ENCODE assay signal across 9 mouse cellular contexts in the genomic region with DNA sequence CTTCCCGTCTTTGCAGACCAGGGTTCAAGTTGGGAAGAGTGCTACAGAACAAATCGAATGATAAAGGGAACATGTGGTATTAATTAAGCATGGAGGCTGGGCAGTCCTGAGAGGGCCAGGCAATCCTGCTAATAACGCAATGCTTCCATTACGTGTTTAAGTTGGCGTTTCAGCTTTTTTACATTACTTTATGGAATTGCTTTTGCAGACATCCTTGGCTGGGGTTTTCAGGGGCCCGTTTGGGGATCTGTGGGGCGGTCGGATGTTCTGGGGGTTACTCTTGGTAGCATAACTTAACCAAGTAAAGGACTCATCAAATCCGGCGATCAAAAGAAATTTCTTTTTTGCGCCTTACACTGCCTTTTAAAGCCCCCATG.
A peak's percentile ranks its signal among the peaks of the same experiment; 100 is the strongest.
DNase-seq lines count a peak whose midpoint lies in the region; ATAC-seq and TF ChIP-seq lines count a peak whose summit lies in the region.
"Had no signal": no experiment of that assay in that cellular context is flagged by ENCODE, and none has a peak within 500 bp of the region (broad histone marks: within the 10 kb centered on the region; RNA-seq: fewer than 3 reads in every experiment).

No protein-coding gene starts in this region.

- H3K9ac ChIP-seq in heart, embryonic 14.5 days (ENCODE audit: low read length): peak overlapping the region; percentile 99
- H3K9ac ChIP-seq in embryonic facial prominence, embryonic 11.5 days (replicated peaks; ENCODE audit: low read length): peak overlapping the region; percentile 98; the same call in 1 of the 2 replicates
- peak overlapping the region; percentile 91 for H3K9ac ChIP-seq in hindbrain, postnatal 0 days (replicated peaks; ENCODE audit: low read length)
- peak overlapping the region; percentile 81 for H3K9ac ChIP-seq in midbrain, postnatal 0 days (replicated peaks; ENCODE audit: low read length, poor library complexity, severe bottlenecking)

- peak overlapping the region; percentile 88 to 97 for H3K4me3 ChIP-seq in heart, embryonic 14.5 days (ENCODE audit: control insufficient read depth in 1 of 2, insufficient read depth in 1 of 2, low read depth in 1 of 2, low read length in 2 of 2)
- H3K4me3 ChIP-seq in embryonic facial prominence, embryonic 11.5 days (ENCODE audit: low read depth, low read length): peak overlapping the region; percentile 93
- peak overlapping the region; percentile 96 for H3K4me3 ChIP-seq in hindbrain, postnatal 0 days (ENCODE audit: low read length)
- H3K4me3 ChIP-seq in midbrain, postnatal 0 days (ENCODE audit: low read depth, low read length): peak overlapping the region; percentile 99

- 5% methylated on average over 11 of the region's 11 CpGs for WGBS in heart, embryonic 14.5 days
- 6% methylated on average over 11 of the region's 11 CpGs for WGBS in embryonic facial prominence, embryonic 11.5 days
- 9% methylated on average over 11 of the region's 11 CpGs for WGBS in hindbrain, postnatal 0 days
- WGBS in midbrain, postnatal 0 days: 4% methylated on average over 11 of the region's 11 CpGs

- no peak for TF ChIP-seq CTCF in hindbrain, postnatal 0 days (IDR thresholded peaks at IDR 0.05; ENCODE audit: low read depth)
- TF ChIP-seq CTCF in midbrain, postnatal 0 days (IDR thresholded peaks at IDR 0.05): no peak

- H3K27me3 ChIP-seq in heart, embryonic 14.5 days (ENCODE audit: control insufficient read depth, insufficient read depth, low read length): no peaks in the 10 kb centered on the region
- H3K27me3 ChIP-seq in embryonic facial prominence, embryonic 11.5 days (ENCODE audit: control insufficient read depth, insufficient read depth, low read length): no peaks in the 10 kb centered on the region
- no peaks in the 10 kb centered on the region for H3K27me3 ChIP-seq in hindbrain, postnatal 0 days (ENCODE audit: insufficient read depth, low read length)
- H3K27me3 ChIP-seq in midbrain, postnatal 0 days (ENCODE audit: insufficient read depth, low read length): no peaks in the 10 kb centered on the region

- peak overlapping the region; percentile 72 for H3K4me2 ChIP-seq in heart, embryonic 14.5 days (ENCODE audit: low read length)
- peak overlapping the region; percentile 89 for H3K4me2 ChIP-seq in embryonic facial prominence, embryonic 11.5 days (ENCODE audit: low read depth, low read length)
- peak overlapping the region; percentile 88 for H3K4me2 ChIP-seq in hindbrain, postnatal 0 days (ENCODE audit: low read depth, low read length)
- H3K4me2 ChIP-seq in midbrain, postnatal 0 days (ENCODE audit: low read depth, low read length, poor library complexity, severe bottlenecking): peak overlapping the region; percentile 83

- H3K9me3 ChIP-seq in heart, embryonic 14.5 days (ENCODE audit: control insufficient read depth, low read length): no peaks in the 10 kb centered on the region
- no peaks in the 10 kb centered on the region for H3K9me3 ChIP-seq in embryonic facial prominence, embryonic 11.5 days (replicated peaks; ENCODE audit: control insufficient read depth, low read length)
- H3K9me3 ChIP-seq in hindbrain, postnatal 0 days (ENCODE audit: low read length): no peaks in the 10 kb centered on the region
- no peaks in the 10 kb centered on the region for H3K9me3 ChIP-seq in midbrain, postnatal 0 days (ENCODE audit: low read length)

- H3K27ac ChIP-seq in heart, embryonic 14.5 days (replicated peaks in 1 of 2; ENCODE audit: control insufficient read depth in 1 of 2, insufficient read depth in 1 of 2, low read depth in 2 of 2, low read length in 2 of 2): peak overlapping the region; percentile 70 to 90; a peak in 3 of 4 replicates
- H3K27ac ChIP-seq in embryonic facial prominence, embryonic 11.5 days (replicated peaks; ENCODE audit: low read depth, low read length): peak overlapping the region; percentile 78; the same call in 1 of the 2 replicates
- no peak overlapping the region for H3K27ac ChIP-seq in hindbrain, postnatal 0 days
- H3K27ac ChIP-seq in midbrain, postnatal 0 days (ENCODE audit: low read depth, low read length): peak overlapping the region; percentile 72; the same call in 1 of the 2 replicates

- DNase-seq in heart, adult 8-10 months (ENCODE audit: low spot score): no peak
- DNase-seq in embryonic facial prominence, embryonic 11.5 days (ENCODE audit: low spot score): peak; percentile 66
- DNase-seq in hindbrain, postnatal 0 days (ENCODE audit: low spot score): peak; percentile 23
- no peak for DNase-seq in midbrain, postnatal 0 days (ENCODE audit: low spot score)
- DNase-seq in MN1 (ENCODE audit: low spot score): no peak
- no peak for DNase-seq in yolk sac, embryonic 10.5 days (ENCODE audit: low spot score)
- no peak for DNase-seq in cerebellum, postnatal 25 days
- DNase-seq: layer of hippocampus, postnatal 36 days had no signal

- ATAC-seq in heart, embryonic 14.5 days (ENCODE audit: insufficient number of reproducible peaks, insufficient read depth, low FRiP score, low read depth): no peak
- ATAC-seq in embryonic facial prominence, embryonic 11.5 days (replicated peaks; ENCODE audit: insufficient number of reproducible peaks, low FRiP score, low TSS enrichment, low read depth): peak; percentile 48; the same call in 1 of the 2 replicates
- ATAC-seq in hindbrain, postnatal 0 days: no peak
- ATAC-seq in midbrain, postnatal 0 days (ENCODE audit: low FRiP score): peak; percentile 18; the same call in 1 of the 2 replicates

- no peaks in the 10 kb centered on the region for H3K36me3 ChIP-seq in heart, embryonic 14.5 days (ENCODE audit: control insufficient read depth, insufficient read depth, low read length)
- no peaks in the 10 kb centered on the region for H3K36me3 ChIP-seq in embryonic facial prominence, embryonic 11.5 days (replicated peaks; ENCODE audit: control insufficient read depth, insufficient read depth, low read depth, low read length)
- H3K36me3 ChIP-seq in hindbrain, postnatal 0 days (ENCODE audit: insufficient read depth, low read length): no peaks in the 10 kb centered on the region
- no peaks in the 10 kb centered on the region for H3K36me3 ChIP-seq in midbrain, postnatal 0 days (ENCODE audit: insufficient read depth, low read length)

- peaks cover 10 to 30% of the 10 kb centered on the region in 2 experiments for H3K4me1 ChIP-seq in heart, embryonic 14.5 days (ENCODE audit: control insufficient read depth in 2 of 2, insufficient read depth in 2 of 2, low read length in 2 of 2)
- no peaks in the 10 kb centered on the region; the same call in 1 of the 2 replicates for H3K4me1 ChIP-seq in embryonic facial prominence, embryonic 11.5 days (ENCODE audit: control insufficient read depth, insufficient read depth, low read length)
- H3K4me1 ChIP-seq in hindbrain, postnatal 0 days (ENCODE audit: insufficient read depth, low read length): no peaks in the 10 kb centered on the region
- H3K4me1 ChIP-seq in midbrain, postnatal 0 days (ENCODE audit: insufficient read depth, low read length): no peaks in the 10 kb centered on the region

Comparison
In these comparisons a context has a peak if more than half of its experiments do, and no peak if none do; other contexts are left out.
1. ATAC-seq: peak in embryonic facial prominence, embryonic 11.5 days (single experiment) and midbrain, postnatal 0 days (single experiment); none in heart, embryonic 14.5 days (single experiment) and hindbrain, postnatal 0 days (single experiment).
2. DNase-seq: peak in embryonic facial prominence, embryonic 11.5 days (single experiment) and hindbrain, postnatal 0 days (single experiment); none in heart, adult 8-10 months (single experiment), midbrain, postnatal 0 days (single experiment), MN1 (single experiment), yolk sac, embryonic 10.5 days (single experiment) and cerebellum, postnatal 25 days (0 of 2).
3. Peak in every context shown above with its lines, with median percentiles within 50 percentile points of each other: H3K4me2 ChIP-seq, H3K4me3 ChIP-seq and H3K9ac ChIP-seq.